Mouse (Mus musculus): ENCODE measurements around the gene Coro2a.
"Not testable (repeated sequence)": the region's sequence is repeated elsewhere in the genome, so short reads cannot be mapped to it uniquely, and the experiment has no call there.

Gene Coro2a

DNA sequence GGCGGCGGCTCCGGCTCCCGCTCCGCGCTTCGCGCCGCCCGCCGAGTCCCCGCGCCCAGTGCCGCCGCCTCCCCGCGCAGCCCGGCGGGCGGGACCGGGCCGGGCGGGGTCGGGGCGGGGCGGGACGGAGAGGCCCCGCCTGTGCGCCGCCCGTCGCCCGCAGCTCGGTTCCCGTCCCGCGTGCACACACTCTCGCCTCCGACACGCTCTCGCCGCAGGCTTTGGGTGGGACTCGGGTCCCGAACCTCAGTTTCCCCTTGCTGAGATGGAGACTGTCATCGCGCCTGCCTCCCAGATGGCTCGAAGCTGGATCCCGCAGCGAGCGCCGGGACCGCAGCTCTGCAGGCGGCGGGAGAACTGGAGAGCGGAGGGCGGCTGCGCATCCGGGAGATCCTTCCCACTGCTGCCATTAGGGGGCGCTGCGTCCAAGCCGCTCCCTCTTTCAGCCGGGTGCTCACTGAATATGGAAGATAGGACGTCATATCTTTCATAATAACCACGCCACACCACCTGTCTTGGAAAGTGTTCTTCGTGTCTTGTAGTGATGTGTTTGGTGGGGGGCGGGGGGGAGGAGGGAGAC is at the start of gene Coro2a:
Gene Coro2a, minus strand, starts transcription at position 359 of the 580 bp plus-strand sequence.
- DNase-seq: peak; percentile 85

DNA sequence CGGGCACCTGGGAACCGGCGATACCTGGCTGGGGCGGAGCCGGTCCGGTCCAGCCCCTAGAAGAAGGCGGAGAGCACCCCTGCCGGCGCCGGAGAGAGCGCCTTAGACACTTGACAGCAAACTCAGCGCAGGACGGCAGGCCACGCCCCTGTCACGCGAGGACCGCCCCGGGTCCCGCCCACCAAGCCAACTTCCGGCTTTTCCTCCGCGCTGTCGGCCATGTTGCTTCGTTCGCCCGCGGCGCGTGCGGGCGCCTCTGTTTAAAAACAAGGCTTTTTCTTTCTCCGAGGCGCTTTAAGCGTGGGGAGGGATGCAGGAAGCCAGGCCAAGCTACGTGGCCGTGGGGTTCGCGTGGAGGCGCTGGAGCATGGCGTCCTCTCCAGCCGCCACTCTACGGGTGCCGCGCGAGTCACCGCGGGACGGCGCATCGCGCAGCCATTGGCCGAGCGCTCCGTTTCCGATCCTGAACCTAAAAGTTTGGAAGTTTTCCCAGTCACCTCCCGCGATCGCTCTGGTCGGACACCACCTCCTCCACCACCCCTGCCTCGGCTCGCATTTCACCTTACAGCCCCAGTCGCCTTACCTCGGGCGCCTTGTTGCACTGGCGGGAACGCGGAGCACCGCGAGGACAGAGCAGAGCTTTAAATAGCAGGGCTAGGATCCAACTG is 48.2 kb upstream of the Coro2a start, which contains the start of gene Tbc1d2:
Gene Tbc1d2, minus strand, starts transcription at position 124 of the 668 bp plus-strand sequence.
- peak; percentile 96 for DNase-seq

DNA sequence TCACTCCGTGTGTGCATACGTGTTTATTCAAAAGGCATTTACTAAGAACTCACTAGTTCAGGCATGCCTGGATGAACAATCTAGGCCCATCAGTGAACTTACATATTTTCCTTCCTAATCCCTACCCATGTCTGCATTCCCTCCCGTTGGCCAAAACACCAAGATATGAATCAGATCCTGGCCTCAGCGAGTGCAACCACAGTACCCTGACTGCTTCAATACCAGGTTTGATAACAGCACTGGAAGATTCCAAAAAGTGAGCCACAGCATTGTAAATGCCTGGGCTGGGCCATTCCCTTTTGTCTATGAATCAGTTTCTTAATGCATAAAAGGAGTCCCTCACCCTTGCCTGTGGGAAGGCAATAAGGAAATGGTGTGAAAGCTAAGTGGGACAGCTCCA is 47.2 kb upstream of the Coro2a start:
- no peak for DNase-seq

GRCm38 (mm10) chr4:46643676-46644112 is 41.7 kb upstream of the Coro2a start:
- DNase-seq: no peak

- peak; percentile 73 for DNase-seq
Measured at GRCm38 (mm10) chr4:46642924-46643675, 41.1 kb upstream of the Coro2a start.

DNA sequence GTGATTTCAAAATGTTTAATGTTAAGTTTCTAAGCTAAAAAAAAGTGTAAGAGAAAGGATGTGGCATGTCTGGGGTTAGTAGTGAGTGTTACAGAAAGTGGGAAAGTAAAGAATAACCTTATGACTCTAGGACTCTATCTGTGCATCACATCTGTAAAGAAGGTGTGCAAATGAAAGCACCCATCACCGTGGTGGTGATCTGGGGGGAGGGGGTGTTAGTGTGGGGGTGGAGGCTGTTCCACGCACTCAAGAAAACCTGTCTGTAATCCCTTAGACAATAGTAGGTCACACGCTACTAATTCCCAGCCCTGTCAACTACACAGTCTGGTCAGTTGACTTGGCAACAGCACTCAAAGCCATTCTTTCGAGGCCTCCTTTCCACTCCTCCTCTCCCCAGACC is 39.3 kb upstream of the Coro2a start:
- no peak for DNase-seq

GRCm38 (mm10) chr4:46639866-46640265 is 37.9 kb upstream of the Coro2a start:
- DNase-seq: peak; percentile 54

- DNase-seq: not testable (repeated sequence)
Measured at GRCm38 (mm10) chr4:46637250-46637649, 35.2 kb upstream of the Coro2a start.

DNA sequence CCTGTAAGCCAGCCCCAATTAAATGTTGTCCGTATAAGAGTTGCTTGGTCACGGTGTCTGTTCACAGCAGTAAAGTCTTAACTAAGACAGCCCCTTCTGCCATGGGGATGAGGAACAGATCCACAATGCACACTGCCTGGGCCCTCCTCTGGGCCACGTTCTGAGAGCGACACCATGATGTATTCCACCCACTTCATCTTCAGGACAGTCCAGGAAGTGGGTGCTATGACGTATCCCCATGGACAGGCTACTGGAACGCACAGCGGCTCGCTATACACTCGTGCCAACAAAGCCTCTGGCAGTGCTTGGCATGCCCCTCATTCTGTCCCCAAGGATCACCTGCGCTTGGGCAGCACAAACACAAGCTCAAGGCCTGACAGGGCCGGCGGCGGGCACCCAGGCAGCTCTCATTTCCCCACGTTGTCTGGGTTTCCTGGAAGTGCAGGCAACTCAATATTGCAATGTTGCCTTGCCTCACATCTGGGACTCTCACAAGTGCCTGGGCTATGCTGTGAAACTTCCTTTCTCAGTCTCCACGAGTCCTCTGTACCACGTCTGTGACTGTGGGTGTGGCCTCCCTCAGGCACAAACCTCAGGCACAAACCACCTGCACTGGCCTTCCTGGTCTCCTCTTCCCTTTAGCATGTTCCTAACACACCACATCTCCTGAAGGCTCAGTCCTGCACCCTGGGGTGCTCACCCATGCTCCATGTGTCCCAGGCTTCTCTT is 33.9 kb upstream of the Coro2a start:
- DNase-seq: peak; percentile 47

DNA sequence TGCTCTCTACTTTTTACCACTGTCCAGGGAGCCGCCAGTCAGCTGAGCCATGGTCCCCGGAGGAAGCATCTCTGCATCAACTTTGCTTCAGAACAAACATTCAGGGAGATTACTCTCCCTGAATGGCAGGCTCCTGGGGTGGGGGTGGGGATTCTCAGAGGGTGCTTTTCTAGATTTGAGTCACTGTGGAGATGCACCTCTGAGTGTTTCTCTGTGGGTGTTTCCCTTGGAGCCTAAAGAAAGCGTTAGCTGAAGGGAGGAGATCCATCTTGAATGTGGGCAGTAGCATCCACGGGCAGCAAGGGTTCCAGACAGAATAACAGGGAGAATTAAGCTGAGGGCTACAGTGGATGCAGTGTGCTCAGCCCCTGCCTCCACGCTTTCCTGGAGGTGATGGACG is 32.9 kb upstream of the Coro2a start:
- no peak for DNase-seq

DNA sequence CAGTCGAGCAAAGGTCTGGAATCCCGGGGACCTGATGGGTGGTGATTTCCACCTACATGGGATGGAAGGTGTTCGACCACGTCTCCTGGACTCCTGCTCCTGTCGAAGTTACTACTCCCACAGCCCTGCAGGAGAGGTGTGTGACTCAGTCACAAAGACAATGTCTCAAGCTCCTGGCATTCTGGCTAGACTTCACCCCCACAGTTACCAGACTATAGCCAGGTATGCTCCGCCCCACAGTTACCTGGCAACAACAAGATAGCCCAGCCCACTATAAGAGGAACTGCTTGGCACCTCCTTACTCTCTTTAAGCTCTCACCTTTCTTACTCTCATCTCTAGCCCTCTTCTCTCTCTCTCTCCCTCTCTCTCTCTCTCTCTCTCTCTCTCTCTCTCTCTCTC is 31.6 kb upstream of the Coro2a start:
- DNase-seq: peak; percentile 70

DNA sequence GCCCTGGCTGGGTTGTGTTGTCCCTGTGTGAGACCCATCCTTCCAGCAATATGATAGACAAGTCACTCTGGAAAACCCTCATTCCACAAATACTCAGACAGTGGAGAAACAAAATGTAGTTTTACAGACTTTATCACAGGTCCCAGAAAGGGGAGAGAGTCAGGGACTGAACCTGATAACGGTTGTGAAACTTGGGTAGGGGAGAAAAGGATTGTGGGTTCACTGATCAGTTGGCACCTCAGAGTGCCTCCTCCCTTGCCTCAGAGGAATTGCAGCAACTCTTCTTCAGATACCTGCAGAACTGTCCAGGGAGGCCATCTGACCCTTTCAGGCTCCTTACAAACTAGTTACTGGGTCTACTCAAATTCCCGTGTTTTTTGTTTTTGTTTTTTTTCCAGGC is 30.5 kb upstream of the Coro2a start:
- DNase-seq: no peak

GRCm38 (mm10) chr4:46630390-46630789 is 28.4 kb upstream of the Coro2a start:
- DNase-seq: peak; percentile 70

DNA sequence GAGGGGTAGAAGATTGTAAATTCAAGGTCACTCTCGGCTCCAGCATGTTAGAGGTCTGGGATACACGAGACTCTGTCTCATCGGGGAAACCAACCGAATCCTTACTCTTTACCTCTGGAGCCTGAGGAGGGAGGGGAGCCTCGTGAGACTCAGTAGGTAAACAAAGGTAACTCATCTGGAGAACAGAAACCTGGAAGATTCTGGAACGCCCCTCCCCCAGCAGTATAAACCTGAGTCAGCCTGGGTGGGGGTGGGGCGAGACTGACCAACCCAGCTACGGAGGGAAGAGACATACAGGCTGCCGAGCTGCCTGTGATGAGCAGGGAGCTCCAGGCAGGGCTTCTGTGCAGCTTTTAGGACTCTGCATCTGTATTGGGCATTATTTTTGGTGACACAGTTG is 26.9 kb upstream of the Coro2a start:
- DNase-seq: no peak

GRCm38 (mm10) chr4:46628081-46628480 is 26.1 kb upstream of the Coro2a start:
- DNase-seq: no peak

DNA sequence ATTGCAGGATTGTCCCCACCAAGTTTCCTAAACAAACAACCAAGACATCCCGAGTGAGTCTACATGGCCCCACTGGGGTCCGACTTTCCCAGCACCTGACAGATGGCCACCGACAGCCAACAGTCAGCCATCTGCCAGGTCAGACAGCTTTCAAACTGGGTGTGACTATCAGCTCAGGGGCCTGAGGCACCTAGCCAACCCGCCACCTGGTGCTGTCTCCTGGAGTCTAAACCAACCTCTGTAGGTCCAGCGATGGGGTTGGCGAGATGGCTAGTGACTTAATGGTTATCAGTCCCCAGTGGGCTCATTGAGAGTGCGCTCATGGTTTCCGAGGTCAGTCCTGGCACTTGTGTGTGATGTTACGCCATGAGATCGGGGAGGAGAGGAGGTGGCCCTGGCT is 23.1 kb upstream of the Coro2a start:
- no peak for DNase-seq

DNA sequence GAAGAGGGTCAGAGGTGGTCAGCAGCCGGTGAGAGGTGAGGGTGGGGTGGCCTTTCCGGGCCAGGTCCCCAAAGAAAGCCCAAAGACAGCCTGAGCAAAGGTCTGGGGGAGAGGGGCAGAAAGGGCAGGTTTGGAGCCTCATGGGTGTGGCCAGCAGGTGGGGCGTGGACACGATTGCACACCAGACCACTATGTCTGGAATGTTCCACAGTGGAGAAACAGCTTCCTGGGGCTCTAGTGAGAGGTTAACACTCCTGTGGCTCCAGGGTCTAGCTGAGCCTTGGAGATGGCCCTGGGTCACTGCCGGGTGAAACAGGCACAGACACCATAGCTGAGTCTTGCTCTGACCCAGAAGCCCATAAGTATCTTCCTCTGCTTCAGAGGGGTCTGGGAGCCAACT is 21.0 kb upstream of the Coro2a start:
- peak; percentile 34 for DNase-seq

GRCm38 (mm10) chr4:46620946-46621345 is 18.9 kb upstream of the Coro2a start:
- DNase-seq: no peak

DNA sequence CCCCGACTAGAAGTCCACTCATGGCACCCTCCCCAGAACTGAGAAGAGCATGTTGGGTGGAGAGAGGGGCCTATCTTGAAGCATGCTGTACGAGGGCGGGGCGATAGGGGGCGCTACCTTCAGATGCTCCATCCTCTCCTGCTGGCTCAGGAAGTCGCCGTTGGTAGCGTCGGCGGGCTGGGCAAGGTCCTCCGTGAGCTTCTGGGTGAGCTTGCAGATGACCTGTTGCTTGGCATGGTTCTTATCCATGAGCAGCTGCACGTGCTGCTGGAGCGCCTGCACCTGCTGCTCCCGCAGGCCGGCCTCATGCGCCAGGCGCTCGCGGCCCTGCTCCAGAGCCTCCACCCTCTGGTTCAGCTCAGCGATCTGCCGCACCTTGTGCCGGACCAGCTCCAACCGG is 18.3 kb upstream of the Coro2a start:
- peak; percentile 28 for DNase-seq

DNA sequence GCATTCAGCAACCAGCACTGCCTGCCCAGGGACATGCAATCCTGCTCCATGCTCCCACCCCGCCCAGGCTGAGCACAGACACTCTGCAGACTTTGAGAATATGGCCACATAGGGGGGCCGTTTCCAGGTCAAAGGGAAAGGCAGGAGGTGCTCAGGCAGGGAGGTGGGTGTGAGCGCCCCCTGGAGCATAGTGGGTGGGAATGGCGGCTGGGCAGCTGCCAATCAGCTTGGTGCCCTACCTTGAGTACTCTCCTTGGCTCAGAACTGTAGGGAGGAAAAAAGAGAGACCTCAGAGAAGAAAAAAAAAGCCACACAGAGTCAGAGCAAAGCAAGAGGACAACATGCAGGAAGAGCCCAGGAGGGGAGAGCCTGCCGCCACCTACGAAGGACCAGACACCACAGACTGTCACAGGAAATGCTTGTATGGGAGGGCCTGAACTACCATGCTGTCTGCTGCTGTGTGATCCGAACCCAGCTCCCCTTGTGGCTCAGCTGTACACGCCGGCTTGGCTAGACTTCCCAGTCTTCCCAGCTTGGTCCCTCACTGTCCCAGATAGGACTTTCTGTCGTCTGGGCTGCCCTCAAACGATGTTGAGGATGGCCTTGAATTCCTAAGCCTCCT is 16.3 kb upstream of the Coro2a start:
- DNase-seq: no peak

DNA sequence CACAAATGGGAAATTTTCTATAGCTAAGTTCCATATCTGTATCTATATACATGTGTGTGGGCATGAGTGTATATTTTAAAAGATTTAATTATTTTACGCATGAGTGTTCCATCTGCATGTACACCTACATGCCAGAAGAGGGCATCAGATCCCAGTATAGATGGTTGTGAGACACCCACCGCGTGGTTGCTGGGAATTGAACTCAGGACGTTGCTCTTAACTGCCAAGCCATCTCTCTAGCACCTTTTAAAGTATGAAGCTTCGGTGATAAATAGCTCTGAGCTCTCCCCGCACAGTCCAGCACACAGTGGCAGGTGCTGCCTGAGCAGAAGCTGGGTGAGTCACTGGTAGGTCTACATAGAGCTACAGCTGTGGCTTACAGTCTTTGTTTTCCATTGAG is 15.4 kb upstream of the Coro2a start:
- DNase-seq: no peak

DNA sequence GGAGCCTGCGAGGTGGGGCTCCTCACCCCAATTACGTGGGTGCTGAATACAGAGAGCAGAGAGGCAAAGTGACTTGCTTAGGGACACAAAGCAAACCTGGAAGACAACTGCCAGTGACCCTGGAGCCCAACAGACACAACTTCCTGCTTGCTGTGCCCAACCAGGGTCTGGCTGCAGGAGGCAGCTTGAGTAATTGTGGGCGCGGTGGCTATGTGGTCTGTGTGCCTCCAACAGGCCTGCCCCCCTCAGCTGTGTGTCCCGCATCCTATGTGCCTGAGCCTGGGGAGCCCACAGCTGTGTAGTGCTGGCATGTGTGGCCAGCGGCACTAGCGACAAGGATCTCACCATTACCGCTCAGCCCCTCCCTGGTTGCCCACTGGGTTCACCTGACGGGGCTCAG is 12.6 kb upstream of the Coro2a start:
- DNase-seq: peak; percentile 49

- DNase-seq: no peak
Measured at GRCm38 (mm10) chr4:46613618-46614017, 11.6 kb upstream of the Coro2a start.

Measured in lung, postnatal 36 days (tissue).